Mouse (Mus musculus): Measurements from ENCODE around the gene Trp53i13. TPM values are rescaled to one million over a fixed set of nuclear protein-coding genes. Genes with fewer than 3 reads are reported as not detected.
A peak's percentile ranks its signal among the peaks of the same experiment; 100 is the strongest.

Trp53i13 gene
- total RNA-seq, 2 experiments from 2014 or later = 12.9 to 13.2 TPM

DNA sequence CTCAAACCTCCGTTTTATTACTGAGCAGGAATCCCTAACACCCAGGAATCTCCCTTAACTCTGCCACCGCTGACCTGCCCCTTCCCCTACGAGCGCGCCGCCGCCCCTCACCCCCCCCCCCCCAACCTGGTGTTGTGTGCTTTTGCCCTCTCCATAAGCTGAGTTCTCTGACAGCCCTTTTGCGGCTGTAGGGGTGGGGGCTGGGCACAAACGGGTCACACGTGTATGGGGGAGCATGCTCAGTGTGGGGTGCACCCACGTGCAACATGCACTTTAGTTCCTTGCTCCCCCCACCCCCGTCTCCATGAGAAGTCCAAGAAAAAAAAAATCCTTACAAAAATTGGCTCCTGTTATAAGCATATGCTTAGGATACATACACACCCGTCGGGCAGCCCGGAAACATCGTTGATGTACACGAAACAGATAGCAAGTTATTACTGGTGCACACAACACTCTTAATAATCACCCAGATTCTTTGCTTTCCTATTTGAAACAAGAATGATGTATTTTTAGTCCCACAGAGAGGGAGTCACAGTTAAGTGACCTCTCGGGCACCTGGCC lies 23.4 kb downstream of the Trp53i13 start:
- DNase-seq = no peak

DNA sequence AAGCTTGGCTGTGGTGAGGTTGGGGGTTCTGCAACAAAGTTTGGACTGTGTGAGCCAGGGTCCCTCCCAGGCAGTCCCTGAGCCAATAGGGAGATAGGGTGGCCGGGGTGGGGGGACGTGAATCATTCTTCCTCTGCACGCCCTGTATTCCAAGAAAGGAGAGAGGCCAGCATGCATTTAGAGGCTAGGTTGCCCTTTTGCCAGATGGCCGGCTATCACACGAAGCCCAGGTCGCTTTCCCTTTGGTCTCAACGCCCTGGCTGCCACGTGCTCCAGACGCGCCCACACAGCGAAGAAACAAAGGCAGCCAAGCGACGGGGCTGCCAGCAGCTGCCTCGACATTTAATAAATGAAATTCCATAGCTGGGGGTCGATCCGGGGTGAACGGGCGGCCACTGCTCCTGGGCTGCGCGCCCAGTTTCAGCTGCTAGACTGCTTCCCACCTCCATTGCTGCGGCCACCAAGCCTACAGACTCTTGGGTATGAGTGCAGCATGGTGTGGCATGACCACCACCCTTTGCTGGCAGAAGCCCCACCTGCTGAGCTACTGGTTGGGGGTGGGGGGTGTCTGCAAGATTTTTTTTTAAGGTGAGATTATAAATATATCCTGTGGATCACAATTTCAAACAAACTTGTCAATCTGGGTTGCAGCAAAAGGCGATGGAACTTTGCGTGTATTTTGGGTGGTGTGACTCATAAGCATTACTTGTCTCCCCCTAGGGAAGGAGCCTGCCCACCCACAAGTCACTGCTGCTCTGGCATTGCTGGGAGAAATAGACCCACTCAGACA lies 24.1 kb downstream of the Trp53i13 start:
- peak; percentile 71 for DNase-seq

DNA sequence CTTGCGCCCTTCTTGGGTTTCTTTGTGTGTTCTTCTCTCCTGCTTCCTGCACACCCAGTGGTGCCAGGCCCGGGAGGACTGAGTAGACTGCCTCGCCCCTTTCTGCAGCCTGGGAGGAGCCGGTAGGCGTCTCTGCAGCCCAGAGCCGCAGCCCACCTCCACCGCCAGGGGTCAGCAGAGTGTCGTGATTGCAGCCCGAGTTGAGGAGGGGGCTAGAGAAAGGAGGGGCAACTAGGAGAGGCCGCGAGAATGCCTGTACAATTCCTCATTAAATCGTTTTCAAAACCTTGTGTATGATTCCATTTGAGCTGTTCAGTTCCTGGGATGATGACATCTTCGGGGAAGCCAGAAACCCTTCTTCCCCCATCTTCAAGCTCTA lies 24.7 kb downstream of the Trp53i13 start:
- peak; percentile 93 for DNase-seq

DNA sequence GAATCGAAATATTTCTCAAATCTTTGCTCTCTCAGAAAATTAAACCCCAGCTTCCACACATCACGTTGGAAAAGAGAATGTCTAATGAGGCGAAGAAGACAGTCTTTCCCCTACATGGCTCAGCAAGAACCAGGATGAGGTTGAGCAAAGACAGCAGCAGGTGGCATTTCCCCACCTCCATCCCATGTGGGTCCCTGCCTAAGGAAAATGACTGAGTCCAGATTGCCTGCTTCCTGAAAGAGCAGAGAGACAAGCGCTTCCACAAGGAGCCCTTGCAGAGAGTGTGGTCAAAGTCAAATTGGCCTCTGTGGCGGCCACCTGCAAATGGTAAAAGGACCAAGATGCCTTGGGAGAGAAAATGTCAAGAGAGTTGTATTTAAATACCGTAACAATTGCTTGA lies 25.3 kb downstream of the Trp53i13 start:
- no peak for DNase-seq

DNA sequence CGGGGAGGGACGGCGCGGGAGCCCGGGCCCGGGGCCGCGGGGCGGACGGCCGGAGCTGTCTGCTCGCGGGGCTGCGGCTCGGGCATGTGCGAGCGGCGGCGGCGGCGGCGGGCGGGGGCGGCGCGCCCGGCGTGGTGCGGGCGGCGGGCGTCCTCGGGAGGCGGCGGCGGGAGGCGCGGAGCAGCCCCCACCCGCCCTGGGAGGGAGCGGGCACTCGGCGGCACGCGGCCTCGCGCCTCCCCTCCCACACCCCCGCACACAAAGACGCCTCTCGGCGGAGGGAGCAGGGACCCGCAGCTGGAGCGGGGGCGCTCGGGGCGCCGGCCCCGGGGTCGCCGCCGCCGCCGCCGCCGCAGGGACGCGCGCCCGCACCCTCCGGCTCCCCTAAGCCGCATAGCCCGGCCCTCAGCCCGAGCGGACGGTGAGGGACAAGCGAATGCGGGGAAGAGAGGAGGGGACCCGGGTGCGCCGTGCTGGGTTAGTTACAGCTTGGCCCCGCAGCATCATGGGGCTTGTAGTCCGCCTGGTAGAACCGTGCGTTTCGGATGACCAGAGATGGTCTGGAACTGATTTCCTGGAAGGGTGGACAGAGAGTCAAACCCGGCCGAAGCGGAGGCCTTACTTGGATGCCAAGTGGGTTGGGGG lies 26.1 kb downstream of the Trp53i13 start, which contains the start of gene Ankrd13b:
Ankrd13b (minus strand) TSS at position 88 of the 645 bp plus-strand sequence.
- peak; percentile 85 for DNase-seq

DNA sequence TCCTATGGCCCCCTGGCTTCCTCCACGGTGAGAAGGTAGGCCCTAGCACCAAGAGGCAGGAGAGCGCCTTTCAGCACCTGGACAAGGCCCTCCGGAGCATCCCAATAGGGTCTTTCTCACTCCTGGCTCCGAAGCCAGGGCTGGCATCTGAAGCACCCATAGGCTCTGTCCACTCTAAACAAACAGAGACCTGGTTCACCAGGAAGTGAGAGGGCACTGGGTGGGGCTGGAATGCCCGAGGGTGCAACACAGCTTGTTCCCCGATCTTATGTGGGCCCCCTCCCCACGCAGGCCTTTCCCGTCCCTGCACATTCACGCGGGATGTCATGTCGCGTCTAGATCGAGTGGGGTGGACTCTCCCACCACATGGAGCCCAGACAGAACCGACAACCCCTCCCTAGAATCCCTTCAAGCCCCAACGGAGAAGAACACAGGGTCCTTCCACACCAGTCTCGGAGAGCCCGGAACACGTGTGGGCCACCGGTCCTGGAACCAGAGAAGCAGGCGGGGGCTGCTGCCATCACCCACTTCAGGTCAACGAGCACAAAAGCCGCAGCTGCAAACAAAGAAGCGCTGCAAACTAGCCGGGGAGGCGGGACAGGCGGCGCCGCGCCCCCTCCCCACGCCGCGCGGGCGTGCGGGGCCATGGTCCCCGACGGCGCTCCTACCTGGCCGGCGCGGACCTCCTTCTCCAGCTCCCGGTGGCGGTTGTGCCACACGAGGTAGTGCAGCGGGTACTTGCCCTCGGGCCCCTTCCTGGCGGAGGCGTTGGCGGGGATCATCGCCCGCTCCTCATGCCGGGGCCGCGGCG lies 26.8 kb downstream of the Trp53i13 start:
- DNase-seq = no peak

DNA sequence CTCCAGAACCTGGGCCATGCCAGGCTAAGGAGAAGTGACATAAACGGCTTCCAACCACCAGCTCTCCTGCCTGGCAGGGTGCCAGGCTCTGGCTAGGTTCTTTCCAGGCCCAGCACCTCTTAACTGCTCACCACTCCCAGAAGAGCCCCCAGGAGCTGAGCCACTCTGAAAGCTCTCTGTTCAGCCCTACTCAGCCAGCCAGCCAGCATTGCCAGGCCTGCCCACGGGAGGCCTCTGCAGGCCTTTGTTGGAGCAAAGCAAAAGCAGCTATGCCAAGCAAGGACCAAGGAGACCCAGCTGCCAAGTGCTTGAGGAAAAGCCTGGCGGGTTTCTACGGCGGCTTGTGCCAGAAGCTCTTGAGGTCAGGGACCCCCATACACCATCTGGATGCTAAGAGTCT lies 29.0 kb downstream of the Trp53i13 start:
- no peak for DNase-seq

DNA sequence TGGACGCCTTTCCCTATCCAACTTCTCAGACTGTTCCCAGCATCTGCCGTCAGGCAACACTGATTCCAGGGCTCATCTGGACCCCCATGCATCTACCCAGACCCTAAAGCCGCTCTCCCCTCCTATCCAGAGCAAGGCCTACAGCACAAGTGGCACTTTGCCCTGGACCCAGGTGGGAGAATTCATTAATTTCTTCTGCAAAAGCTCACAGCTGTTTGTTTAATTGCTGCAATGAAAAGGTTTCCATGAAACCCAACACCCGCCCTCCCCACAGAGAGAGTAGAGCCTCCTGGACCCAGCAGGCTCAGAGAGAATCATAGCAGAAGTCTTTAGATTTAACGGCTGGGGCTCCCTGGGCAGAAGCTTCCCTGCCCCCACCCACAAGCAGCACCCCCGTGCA lies 30.6 kb downstream of the Trp53i13 start:
- no peak for DNase-seq

DNA sequence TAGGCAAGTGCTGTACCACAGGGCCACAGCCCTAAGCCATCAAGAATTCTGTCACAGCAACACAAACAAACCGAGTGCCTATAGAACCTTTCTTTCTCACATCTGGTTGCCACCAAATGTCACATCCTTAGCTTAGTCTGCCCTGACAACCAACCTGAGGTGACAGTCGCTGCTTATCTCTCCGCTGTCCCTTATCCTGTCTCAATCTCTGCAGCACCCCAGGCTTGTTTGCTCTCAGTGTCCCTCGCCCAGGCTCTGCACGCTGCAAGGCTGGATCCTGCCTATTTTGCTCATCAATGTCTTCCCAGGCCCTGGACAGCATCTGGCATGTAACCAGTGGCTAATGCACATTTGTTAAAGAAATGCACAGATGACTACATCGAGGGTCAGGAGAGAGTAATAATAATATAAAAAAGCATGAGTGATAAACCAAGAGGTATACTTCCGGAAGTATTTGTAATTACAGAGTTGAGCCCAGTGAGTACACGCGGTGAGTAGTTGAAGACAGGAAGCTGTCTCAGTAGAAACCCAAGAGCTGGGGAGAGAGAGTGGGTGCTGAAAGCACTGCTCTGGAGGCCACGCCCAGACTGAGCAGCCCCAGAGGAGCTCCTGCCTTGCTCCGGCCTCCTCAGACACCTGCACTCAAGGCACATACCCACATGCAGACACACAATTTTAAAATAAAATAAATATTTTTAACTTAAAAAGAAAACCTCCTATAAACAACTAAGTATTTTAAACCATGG lies 32.1 kb downstream of the Trp53i13 start:
- DNase-seq = no peak

DNA sequence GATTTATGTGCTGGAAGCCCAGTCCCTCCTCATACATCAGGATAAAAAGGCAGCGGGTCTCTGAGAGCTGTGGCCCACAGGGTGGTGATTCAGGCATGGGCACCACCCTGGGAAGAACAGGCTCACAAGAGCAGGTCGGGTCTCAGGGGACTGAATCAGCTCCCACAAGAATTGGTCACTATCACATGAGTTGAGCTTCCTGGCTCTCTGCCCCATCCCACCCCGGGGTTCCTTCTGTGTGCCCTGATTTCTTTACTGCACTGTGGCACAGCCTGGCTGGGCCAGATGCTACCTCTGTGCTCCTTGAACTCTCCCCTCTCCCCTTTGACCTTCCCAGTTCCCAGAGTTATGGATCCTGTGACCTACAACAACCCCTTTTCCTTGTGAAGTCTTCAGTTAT lies 32.7 kb downstream of the Trp53i13 start:
- no peak for DNase-seq

DNA sequence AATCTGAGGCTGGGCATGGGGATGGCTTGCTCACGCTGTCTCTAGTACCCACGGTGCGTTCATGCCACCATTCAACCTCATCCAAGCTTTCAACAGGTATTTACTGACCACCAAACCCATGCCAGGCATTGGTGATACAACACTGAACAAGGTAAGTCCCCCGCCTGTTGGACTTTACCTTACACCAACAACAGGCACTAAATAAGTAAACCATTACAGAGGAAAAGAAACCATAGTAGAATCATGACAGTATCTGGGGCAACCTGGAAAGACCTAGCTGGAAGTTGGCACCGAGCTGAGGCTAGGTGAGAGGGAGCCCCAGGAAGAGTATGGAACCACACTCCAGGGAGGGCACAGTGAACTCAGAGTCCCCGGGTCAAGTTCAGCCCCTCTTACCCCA lies 38.9 kb downstream of the Trp53i13 start:
- DNase-seq = no peak

DNA sequence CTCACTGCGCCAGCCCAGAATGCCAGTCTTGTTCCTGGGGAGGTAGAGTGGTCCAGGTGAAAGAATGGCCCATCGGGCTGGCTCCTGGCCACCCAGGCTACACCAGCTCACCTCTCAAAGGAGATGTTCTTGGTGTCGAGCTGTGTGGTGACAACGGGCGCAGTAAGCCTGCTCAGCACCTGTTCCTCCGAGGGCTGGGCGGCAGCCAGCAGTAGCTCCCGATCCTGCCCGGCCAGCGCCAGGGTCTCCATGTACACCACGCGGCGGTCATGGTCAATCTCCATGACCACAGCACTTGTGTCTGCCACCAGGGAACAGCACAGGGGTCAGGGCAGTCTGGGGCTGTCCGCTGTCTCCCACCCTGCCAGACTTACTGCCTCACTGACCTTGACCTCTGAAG lies 39.6 kb downstream of the Trp53i13 start:
- DNase-seq = no peak

DNA sequence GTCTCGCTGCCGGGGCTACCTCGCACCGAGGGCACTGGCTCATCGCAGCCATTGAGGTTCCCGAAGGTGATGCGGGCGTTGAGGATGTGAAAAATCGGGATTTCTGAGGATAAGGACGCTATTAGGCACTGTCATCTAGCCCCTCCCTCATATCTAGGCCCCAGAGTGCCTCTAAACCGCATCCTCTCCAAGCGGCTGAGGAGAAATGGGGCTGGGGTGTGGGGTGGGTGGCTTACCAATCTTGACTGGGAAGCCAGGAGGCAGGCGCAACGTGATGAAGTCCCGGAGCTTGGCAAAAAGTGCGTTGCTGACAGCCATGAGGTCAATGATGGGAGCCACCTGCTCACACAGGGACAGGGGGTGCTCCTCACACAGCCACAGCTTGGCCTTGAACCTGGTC lies 43.0 kb downstream of the Trp53i13 start:
- no peak for DNase-seq

DNA sequence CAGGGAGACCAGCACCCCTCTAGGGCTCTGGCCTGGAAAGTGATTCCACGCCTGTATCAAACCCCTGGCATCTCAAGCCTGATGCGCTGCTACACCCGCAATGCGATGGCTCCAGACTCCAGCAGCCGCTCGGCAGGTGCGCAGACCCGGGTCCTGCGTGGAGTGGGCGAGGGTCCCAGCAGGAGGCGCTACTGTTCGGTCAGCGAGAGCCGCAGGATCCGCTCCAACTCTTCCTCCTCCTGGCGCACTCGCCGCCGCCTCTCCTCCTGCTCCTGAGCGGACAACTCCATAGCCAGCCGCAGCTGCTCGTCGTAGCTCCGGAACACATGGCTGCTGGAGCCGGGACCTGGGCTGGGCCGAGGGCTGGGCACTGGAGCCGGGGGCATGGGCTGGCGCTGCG lies 44.4 kb downstream of the Trp53i13 start:
- DNase-seq = no peak

DNA sequence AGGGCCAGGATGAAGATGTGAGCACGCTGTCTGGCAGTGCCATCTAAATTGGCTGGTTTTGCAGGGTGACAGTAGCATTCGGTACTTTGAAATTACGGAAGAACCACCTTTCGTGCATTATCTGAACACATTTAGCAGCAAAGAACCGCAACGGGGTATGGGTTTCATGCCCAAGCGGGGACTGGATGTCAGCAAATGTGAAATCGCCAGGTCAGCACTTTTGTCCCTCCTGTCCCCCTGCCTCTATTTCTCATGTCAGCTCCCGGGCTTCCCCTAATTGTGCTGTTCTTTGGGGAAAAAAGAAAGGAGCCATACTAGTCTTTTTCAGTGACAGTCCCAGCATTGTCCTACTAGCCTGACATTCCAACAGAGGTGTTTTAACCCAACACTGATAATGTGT lies 47.4 kb downstream of the Trp53i13 start:
- no peak for DNase-seq

DNA sequence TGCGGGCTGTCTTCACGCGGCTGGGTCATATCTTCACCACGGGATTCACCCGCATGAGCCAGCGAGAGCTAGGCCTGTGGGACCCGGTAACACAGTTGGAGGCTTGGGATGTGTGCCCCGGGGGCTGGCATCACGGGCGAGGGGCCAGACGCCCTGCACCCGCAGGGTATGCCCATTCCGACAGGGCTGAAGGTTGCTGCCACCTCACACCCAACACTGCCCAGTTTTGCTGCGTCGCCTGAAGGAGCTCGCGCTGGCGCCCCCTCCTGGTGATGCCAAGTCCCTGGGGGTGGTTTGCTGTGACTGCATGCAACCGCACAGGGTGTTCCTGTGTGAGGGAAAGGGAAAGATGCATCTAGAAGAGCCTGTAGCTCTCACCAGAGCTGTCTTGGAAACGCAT lies 48.0 kb downstream of the Trp53i13 start:
- peak; percentile 89 for DNase-seq

DNA sequence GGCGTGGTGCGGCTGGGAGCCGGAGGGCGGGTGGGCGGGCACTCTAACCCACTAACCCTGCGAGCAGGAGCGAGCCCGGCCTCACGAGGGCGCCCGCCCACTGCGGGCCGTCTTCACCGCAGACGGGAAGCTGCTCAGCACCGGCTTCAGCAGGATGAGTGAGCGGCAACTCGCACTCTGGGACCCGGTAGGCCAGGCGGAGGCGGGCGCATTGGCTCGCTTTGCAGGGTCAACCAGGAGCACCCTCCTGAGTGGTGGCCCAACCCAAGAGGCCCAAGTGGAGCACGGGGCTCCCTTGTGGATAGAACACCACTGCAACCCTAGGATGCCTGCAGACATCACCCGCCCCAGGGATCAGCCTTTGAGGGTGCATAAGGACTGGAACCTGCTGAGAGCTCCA lies 48.6 kb downstream of the Trp53i13 start:
- peak; percentile 86 for DNase-seq

DNA sequence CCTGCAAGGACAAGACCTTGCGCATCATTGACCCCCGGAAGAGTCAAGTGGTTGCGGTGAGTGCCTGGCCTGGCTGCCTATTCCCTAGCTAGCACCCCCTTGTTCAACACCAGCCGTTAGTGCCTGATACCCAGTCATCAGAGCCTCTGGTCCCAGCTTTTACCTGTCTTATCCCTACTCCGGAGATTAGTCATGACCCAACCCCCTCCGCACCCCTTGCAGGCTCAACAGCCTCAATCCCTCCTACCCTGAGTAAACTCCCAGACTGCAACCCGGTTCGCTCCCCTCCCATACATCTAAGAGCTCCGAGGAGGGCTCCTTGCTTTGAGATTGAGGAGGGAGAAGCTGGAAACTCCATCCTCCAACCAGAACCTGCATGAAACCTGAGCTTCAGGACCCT lies 49.2 kb downstream of the Trp53i13 start:
- no peak for DNase-seq

DNA sequence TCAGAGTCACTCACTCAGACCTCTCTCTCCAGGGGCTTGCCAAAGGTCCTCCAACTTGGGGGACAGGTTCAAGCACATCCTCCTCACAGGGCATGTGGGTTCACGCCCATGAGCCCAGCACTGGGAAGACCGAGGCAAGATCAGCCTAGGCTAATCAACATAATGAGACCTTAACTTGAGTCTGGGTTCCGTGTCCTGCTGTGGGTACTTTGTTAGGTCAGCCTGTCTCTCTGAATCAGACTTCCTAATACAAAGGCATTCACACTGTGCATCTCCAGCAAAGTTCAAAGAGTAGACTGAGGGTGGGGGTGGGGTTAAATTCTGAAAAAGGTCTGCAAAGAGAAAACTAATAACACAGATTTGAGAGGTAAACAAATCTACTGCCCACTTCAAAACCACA lies 50.7 kb downstream of the Trp53i13 start:
- DNase-seq = no peak

DNA sequence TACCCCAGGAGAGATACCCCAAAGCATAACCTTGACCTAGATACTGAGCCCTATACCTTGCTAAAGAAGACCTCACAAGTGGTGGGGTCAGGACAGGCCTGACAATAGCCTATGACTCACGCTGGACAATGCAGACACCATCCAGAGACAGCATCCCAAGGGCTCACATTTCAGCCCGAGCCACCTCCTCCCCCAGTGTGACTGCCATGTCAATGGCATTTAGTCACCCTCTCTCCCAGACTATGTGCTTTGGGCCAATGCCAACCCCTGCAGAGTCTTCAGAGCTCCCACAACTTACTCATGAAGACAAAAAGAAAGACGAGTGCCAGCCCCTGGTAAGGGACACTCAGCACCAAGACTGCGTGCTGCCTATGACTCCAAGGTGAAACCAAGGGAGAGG lies 51.1 kb downstream of the Trp53i13 start:
- DNase-seq = peak; percentile 76

DNA sequence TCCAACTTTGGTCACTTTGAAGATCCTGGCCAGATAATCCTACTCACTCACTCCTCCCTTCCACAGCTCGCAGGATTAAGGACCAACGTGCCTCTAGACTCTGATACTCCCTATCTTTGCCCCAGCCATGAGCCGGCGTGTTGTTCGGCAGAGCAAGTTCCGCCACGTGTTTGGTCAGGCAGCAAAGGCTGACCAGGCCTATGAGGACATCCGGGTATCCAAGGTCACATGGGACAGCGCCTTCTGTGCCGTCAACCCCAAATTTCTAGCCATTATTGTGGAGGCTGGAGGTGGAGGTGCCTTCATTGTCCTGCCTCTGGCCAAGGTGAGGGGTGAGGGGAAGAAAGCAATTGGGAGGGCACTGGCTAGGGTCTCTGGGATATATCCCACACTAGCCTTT lies 52.0 kb downstream of the Trp53i13 start:
- DNase-seq = no peak

DNA sequence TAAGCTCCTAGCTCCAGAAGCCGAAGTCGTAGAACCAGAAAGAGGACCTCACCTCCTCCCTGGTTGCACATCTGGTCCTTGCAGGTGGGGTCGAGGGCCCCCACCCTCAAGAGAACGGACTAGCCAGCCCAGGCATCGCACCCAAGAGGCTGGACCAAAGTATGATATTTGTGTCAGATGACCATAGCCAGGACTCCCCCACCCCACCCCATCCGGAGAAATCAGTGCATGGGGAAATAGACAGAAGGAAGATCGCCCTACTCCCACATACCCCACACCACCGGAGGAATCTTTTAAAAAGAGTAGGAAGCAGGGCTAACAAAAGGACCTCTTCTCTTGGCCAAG lies 52.7 kb downstream of the Trp53i13 start:
- DNase-seq = no peak

All from adrenal gland, postnatal 10 days (tissue).